Mouse (Mus musculus): ENCODE measurements around the gene Ndufaf8. TPM values are rescaled to one million over a fixed set of nuclear protein-coding genes. Genes with fewer than 3 reads are reported as not detected.

Ndufaf8 gene
- polyA plus RNA-seq, 1 experiment from 2014 or later, result 98.9 TPM

DNA sequence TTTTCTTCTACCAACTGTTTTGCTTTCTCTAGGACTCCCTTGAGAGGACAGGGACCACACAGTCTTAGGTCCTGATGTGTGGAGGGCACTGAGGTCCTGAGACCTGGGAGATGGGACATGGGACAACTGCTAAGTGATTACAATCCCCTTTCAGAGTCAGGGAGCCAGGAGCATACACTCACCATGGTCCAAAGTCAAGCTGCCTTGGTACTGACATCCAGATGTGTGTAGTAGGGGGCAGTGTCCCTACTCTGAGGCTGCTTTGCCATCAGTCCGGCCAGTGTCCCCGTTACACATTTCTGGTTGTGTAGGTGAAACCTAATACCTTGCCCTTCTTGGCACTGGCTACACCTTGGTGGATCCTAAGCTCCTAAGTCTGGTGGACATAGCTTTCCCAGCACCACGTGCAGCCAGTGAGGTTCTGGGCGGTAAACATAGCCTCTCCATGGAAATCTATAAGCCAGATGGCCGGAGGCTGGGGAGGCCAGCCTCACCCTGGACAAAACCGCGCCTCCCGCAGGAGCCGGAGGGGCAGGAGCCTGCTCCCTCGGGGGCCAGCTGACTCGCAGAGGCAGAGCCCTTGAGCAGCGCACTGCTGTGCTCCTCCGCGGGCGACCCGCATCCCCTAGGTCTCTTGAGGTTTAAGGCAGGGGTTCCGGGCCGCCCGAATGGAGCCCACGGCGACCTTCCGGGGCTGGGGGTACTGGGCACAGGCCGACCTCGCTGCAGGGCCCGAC lies 12.7 kb upstream of the Ndufaf8 start:
- Histone ChIP-seq H3K36me3 (ENCODE audit: insufficient read depth, low read length) (0 out of 2 replicates have a peak, but pooled peaks cover 10% of the 10 kb centered on the region), H3K27ac (ENCODE audit: low read length) (peak overlapping the region; percentile 45), H3K9me3 (ENCODE audit: low read length) (no peaks in the 10 kb centered on the region), H3K27me3 (ENCODE audit: insufficient read depth, low read length) (no peaks in the 10 kb centered on the region), H3K4me1 (ENCODE audit: insufficient read depth, low read length) (peaks cover 12% of the 10 kb centered on the region), H3K9ac (replicated peaks; ENCODE audit: low read length) (peak overlapping the region; percentile 81), H3K4me3 (ENCODE audit: low read length) (peak overlapping the region; percentile 69), H3K4me2 (replicated peaks; ENCODE audit: low read depth, low read length) (peak overlapping the region; percentile 90)
- under 1% methylated on average over 25 of the region's 25 CpGs for WGBS
- ATAC-seq (ENCODE audit: low FRiP score, low TSS enrichment), result peak; percentile 11

DNA sequence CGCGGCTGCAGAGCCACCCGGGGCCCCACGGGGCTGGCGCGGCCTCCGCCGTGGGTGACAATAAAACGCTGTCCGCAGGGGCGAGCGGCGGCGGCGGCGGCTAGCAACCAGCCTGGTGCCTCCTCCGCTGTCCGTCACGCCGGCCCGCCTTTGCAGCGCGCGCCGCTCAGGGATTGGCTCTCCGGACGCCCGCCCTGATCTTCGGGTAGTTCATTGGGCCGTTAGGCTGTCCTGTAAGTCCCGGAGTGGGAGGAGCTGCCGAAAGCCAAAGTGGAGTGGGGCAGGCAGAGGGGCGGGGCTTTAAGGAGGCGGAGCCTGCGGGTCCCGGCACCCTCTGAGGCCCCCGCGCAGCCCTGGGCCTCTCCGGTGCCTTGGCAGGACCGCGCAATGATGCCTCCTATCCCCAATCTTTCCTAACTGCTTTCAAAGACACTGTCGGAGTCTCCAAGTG lies 12.0 kb upstream of the Ndufaf8 start, which contains the start of gene Cep131:
TSS of gene Cep131 (minus strand) at position 126 of the 451 bp plus-strand sequence.
- peak; percentile 99 for ATAC-seq (ENCODE audit: low FRiP score, low TSS enrichment)
- H3K27ac ChIP-seq (ENCODE audit: low read length), result peak within 1 kb of the TSS; percentile 56
- H3K4me3 ChIP-seq (ENCODE audit: low read length), result peak within 1 kb of the TSS; percentile 69
- H3K9ac ChIP-seq (replicated peaks; ENCODE audit: low read length), result peak within 1 kb of the TSS; percentile 81
- peak within 1 kb of the TSS; percentile 90 for H3K4me2 ChIP-seq (replicated peaks; ENCODE audit: low read depth, low read length)
- no peaks in the 10 kb centered on the region for H3K9me3 ChIP-seq (ENCODE audit: low read length)
- H3K4me1 ChIP-seq (ENCODE audit: insufficient read depth, low read length), result peaks cover 12% of the 10 kb centered on the region
- no peaks in the 10 kb centered on the region for H3K27me3 ChIP-seq (ENCODE audit: insufficient read depth, low read length)
- peaks cover 13% of the 10 kb centered on the region; the same call in 1 of the 2 replicates for H3K36me3 ChIP-seq (ENCODE audit: insufficient read depth, low read length)
- WGBS, result under 1% methylated on average over 42 of the region's 42 CpGs

DNA sequence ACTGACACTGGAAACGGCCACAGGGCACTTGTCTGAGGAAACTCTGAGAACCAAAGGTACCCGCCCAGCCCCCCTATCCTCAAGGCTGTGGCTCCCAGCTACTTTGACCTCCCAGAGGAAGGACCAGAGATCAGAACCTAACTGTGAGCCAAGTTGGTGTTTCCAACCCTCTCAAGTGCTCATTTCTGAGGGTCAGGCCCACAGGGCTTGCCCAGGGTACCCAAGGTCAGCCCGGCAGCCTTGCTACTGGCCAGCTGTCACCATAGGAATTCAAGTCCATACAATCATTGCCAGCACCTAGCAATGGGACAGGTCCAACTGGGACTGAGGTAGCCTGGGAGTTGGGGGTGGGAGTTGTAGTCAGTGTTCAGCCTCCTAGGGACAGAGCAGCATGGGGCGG lies 8.1 kb upstream of the Ndufaf8 start:
- Histone ChIP-seq H3K27ac (ENCODE audit: low read length) (no peak overlapping the region), H3K4me3 (ENCODE audit: low read length) (no peak overlapping the region), H3K9ac (replicated peaks; ENCODE audit: low read length) (no peak overlapping the region), H3K4me1 (ENCODE audit: insufficient read depth, low read length) (peaks cover 5% of the 10 kb centered on the region), H3K36me3 (ENCODE audit: insufficient read depth, low read length) (peaks cover 28% of the 10 kb centered on the region; the same call in 1 of the 2 replicates), H3K9me3 (ENCODE audit: low read length) (no peaks in the 10 kb centered on the region), H3K27me3 (ENCODE audit: insufficient read depth, low read length) (no peaks in the 10 kb centered on the region), H3K4me2 (replicated peaks; ENCODE audit: low read depth, low read length) (no peak overlapping the region)
- no peak for ATAC-seq (ENCODE audit: low FRiP score, low TSS enrichment)
- WGBS, result 85% methylated on average over 4 of the region's 4 CpGs

DNA sequence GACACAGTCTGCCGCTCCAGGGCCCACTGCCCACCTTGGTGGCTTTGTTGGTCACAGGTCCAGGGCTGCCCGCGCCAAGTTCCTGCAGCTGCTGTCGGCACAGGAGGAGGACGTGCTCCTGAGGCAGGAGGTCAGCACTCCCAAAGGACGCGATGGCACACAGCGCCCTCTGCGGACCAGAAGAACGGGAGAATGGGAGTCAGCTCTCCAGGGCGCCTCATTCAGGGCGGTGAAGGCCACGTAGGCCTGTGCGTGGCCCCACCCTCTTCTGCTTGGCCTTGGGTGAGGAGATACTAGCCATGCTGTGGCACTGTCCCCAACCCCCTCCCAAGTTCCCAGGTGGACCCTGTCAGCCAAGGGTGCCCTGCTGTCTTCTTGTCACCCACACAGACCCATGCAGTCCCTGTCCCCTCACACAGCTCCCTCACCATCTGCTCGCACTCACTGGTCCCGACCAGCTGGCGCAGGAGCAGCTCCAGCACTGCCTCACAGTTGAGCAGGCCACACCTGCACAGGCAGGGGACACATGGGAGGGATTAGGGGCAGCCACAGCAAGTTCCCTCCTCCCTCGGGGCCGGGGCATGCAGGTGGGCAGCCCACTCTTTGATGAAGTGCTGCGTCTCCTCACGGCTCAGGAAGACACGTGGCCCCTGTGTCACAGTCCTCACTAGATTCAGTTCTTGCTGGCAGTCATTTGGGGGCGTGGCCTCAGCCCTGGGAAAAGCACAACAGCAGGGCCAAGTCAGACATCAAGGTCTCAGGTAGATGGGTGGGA lies 5.7 kb upstream of the Ndufaf8 start:
- 81% methylated on average over 23 of the region's 23 CpGs for WGBS
- 0 out of 2 replicates have a peak, but pooled peaks have one; percentile 16 for ATAC-seq (ENCODE audit: low FRiP score, low TSS enrichment)
- peaks cover 8% of the 10 kb centered on the region for H3K4me1 ChIP-seq (ENCODE audit: insufficient read depth, low read length)
- H3K9me3 ChIP-seq (ENCODE audit: low read length), result no peaks in the 10 kb centered on the region
- H3K9ac ChIP-seq (replicated peaks; ENCODE audit: low read length), result no peak overlapping the region
- peaks cover 28% of the 10 kb centered on the region; the same call in 1 of the 2 replicates for H3K36me3 ChIP-seq (ENCODE audit: insufficient read depth, low read length)
- no peak overlapping the region for H3K4me2 ChIP-seq (replicated peaks; ENCODE audit: low read depth, low read length)
- H3K27ac ChIP-seq (ENCODE audit: low read length), result no peak overlapping the region
- H3K27me3 ChIP-seq (ENCODE audit: insufficient read depth, low read length), result no peaks in the 10 kb centered on the region
- H3K4me3 ChIP-seq (ENCODE audit: low read length), result no peak overlapping the region

DNA sequence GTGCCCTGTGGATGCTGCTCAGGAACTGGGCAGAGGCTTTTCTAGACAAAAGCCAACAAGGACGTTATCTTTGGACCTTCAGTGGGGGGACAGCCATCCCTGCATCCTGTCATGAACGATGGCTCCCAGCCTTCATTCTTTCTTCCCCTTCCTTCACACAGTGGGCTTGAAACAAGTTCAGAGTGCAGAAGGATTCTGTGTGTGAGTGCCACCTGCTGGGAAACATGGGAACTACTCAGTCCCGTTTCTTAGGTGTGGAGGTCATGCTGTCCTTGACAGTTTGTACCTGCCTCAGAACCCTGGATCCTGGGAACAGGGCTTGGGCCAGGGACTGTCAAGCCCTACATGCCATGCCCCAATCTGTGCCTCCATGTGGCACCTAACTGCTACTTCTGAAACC lies 2.3 kb downstream of the Ndufaf8 start:
- no peak; the same call in 1 of the 2 replicates for ATAC-seq (ENCODE audit: low FRiP score, low TSS enrichment)
- WGBS, result 4% methylated on average over 3 of the region's 3 CpGs
- Histone ChIP-seq H3K27me3 (ENCODE audit: insufficient read depth, low read length) (no peaks in the 10 kb centered on the region), H3K4me1 (ENCODE audit: insufficient read depth, low read length) (peaks cover 19% of the 10 kb centered on the region), H3K4me3 (ENCODE audit: low read length) (no peak overlapping the region), H3K36me3 (ENCODE audit: insufficient read depth, low read length) (peaks cover 17% of the 10 kb centered on the region), H3K9ac (replicated peaks; ENCODE audit: low read length) (no peak overlapping the region), H3K4me2 (replicated peaks; ENCODE audit: low read depth, low read length) (no peak overlapping the region), H3K27ac (ENCODE audit: low read length) (no peak overlapping the region), H3K9me3 (ENCODE audit: low read length) (no peaks in the 10 kb centered on the region)

DNA sequence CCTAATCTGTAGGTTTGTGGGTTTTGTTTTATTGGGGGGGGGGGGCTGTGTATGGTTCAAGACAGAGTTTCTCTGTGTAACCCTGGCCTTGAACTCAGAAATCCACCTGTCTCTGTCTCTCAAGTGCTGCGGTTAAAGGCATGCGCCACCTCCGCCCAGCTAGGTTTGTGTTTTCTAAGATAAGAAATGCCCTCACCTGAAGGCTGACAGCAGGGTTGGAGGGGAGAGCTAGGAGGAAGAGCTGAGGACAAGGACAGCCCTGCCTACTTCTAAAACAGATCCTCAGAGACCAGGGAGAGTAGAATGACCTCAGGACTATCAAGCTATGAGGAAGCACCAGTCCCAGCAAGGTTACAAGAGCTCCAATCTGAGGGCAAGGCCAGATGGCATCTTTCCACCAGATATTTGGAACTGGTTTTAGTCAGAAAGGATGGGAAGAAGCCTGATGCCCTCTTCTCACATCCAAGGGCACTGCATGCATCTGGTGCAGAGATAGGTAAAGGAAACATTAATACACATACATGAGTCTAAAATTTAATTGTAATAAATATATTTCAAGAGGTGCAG lies 4.8 kb downstream of the Ndufaf8 start:
- no peak overlapping the region for H3K27ac ChIP-seq (ENCODE audit: low read length)
- ATAC-seq (ENCODE audit: low FRiP score, low TSS enrichment), result no peak
- no peak overlapping the region for H3K4me3 ChIP-seq (ENCODE audit: low read length)
- 94% methylated on average over 3 of the region's 3 CpGs for WGBS
- peaks cover 20% of the 10 kb centered on the region for H3K36me3 ChIP-seq (ENCODE audit: insufficient read depth, low read length)
- no peaks in the 10 kb centered on the region for H3K27me3 ChIP-seq (ENCODE audit: insufficient read depth, low read length)
- no peak overlapping the region for H3K9ac ChIP-seq (replicated peaks; ENCODE audit: low read length)
- no peak overlapping the region for H3K4me2 ChIP-seq (replicated peaks; ENCODE audit: low read depth, low read length)
- H3K4me1 ChIP-seq (ENCODE audit: insufficient read depth, low read length), result peaks cover 15% of the 10 kb centered on the region
- H3K9me3 ChIP-seq (ENCODE audit: low read length), result no peaks in the 10 kb centered on the region

DNA sequence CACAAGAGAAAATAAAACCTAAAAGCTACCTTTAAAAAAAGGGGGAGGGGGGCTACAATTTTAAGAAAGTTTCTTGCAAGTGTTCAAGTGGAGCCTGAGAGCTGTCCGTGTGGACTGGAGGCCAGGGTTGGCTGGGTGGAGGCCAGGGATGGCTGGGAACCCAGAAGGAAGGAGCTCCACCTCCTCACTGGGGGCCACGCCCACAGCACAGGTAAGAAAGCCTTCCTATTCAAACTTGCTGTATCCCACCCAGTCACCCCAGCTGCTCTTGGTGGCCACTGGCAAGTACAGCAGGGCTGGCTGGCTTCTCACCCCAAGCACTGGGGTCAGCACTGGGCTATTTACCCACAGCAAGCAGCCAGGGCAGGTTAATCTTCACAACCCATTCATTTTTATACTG lies 8.3 kb downstream of the Ndufaf8 start:
- Histone ChIP-seq H3K9me3 (ENCODE audit: low read length) (no peaks in the 10 kb centered on the region), H3K36me3 (ENCODE audit: insufficient read depth, low read length) (peaks cover 31% of the 10 kb centered on the region), H3K9ac (replicated peaks; ENCODE audit: low read length) (no peak overlapping the region), H3K27me3 (ENCODE audit: insufficient read depth, low read length) (no peaks in the 10 kb centered on the region), H3K4me1 (ENCODE audit: insufficient read depth, low read length) (peaks cover 8% of the 10 kb centered on the region; the same call in 1 of the 2 replicates), H3K4me3 (ENCODE audit: low read length) (no peak overlapping the region), H3K27ac (ENCODE audit: low read length) (no peak overlapping the region), H3K4me2 (replicated peaks; ENCODE audit: low read depth, low read length) (no peak overlapping the region)
- no peak for ATAC-seq (ENCODE audit: low FRiP score, low TSS enrichment)
- 68% methylated on average over 2 of the region's 2 CpGs for WGBS

DNA sequence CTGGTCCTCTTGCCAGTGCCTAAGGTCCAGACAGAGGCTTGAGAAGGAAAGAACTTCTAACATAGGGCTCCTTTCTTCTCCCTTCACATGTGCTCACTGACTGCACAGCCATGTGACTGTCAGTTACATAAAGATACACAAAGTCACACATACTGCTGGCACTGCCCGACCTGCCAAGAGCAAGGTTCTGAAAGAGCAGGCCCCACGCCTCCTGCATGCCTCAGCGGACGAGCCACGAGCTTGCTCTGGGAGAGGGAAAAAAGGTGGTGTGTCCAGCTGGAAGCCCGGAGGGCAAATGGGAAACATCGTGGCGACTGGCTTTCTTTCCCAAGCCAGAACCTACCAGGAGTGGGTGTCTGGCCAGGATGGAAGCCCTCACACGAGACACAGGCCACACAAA lies 9.1 kb downstream of the Ndufaf8 start:
- Histone ChIP-seq H3K36me3 (ENCODE audit: insufficient read depth, low read length) (peaks cover 34% of the 10 kb centered on the region), H3K4me3 (ENCODE audit: low read length) (no peak overlapping the region), H3K9ac (replicated peaks; ENCODE audit: low read length) (no peak overlapping the region), H3K27ac (ENCODE audit: low read length) (no peak overlapping the region), H3K9me3 (ENCODE audit: low read length) (no peaks in the 10 kb centered on the region), H3K4me1 (ENCODE audit: insufficient read depth, low read length) (peaks cover 8% of the 10 kb centered on the region; the same call in 1 of the 2 replicates), H3K4me2 (replicated peaks; ENCODE audit: low read depth, low read length) (no peak overlapping the region), H3K27me3 (ENCODE audit: insufficient read depth, low read length) (no peaks in the 10 kb centered on the region)
- 63% methylated on average over 9 of the region's 9 CpGs for WGBS
- no peak for ATAC-seq (ENCODE audit: low FRiP score, low TSS enrichment)

DNA sequence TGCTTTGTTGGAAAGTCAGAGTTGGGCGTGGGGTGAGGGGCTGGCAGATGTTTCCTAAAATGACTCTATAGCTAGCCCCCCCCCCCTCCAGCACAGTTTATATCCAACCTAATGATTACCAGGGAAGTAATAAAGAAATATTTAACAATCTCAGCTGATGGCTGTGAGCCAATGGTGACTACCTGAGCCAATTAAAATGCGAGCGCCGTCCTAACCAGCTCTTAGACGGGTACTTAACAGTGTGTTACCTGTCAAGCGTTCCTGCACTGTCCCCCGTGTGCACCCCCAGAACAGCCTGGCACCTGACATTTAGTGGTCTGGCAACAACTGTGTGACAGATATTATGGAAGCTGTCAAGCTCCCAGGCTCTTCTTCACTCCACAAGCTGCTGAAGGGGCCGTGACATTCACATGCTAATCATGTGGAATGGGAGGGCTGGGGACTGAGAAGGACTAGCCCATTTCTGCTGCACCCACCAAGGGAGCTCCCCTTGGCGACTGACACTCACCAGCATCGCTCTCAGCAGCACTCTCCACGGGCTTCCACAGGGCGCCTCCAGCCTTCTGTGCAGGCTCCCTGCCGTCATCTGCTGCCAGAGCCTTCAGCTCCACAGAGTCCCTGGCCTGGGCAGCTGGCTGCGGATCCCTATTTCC lies 11.0 kb downstream of the Ndufaf8 start:
- ATAC-seq (ENCODE audit: low FRiP score, low TSS enrichment), result no peak
- no peaks in the 10 kb centered on the region for H3K27me3 ChIP-seq (ENCODE audit: insufficient read depth, low read length)
- no peaks in the 10 kb centered on the region for H3K9me3 ChIP-seq (ENCODE audit: low read length)
- no peak overlapping the region for H3K4me2 ChIP-seq (replicated peaks; ENCODE audit: low read depth, low read length)
- H3K9ac ChIP-seq (replicated peaks; ENCODE audit: low read length), result no peak overlapping the region
- WGBS, result 75% methylated on average over 14 of the region's 14 CpGs
- peaks cover 31% of the 10 kb centered on the region for H3K36me3 ChIP-seq (ENCODE audit: insufficient read depth, low read length)
- no peak overlapping the region for H3K27ac ChIP-seq (ENCODE audit: low read length)
- H3K4me3 ChIP-seq (ENCODE audit: low read length), result no peak overlapping the region
- peaks cover 8% of the 10 kb centered on the region; the same call in 1 of the 2 replicates for H3K4me1 ChIP-seq (ENCODE audit: insufficient read depth, low read length)

Measured in kidney, embryonic 16.5 days (tissue).